Mouse (Mus musculus) adrenal gland, adult 18-20 months (tissue): ENCODE data around the gene Kmt2e. TPM values are rescaled to one million over a fixed set of nuclear protein-coding genes. Genes with fewer than 3 reads are reported as not detected.
"Not testable (repeated sequence)": the region's sequence is repeated elsewhere in the genome, so short reads cannot be mapped to it uniquely, and the experiment has no call there.

Experiments used
- DNase-seq, 2 experiments: peaks; one replicate each; pipeline ENCODE4 v3.0.0; 2021 to 2022; ENCODE audit warnings: low spot score in 2 of 2
- total RNA-seq, 2 experiments: library from RNA; stranded (reverse); gene quantifications; 1 replicate in 1 of 2; 2 replicates in 1 of 2; pipeline ENCODE4 v1.2.3; 2021

Gene Kmt2e
- total RNA-seq, 2 experiments from 2014 or later, result 58.3 to 69.8 TPM

GRCm38 (mm10) chr5:23553338-23553737 is 119.1 kb downstream of the Kmt2e start:
- not testable (repeated sequence) for DNase-seq
